Mouse (Mus musculus) forebrain, embryonic 16.5 days (tissue): ENCODE data around the gene Nostrin. TPM values are rescaled to one million over a fixed set of nuclear protein-coding genes. Genes with fewer than 3 reads are reported as not detected.
A peak's percentile ranks its signal among the peaks of the same experiment; 100 is the strongest.

Experiments
- ATAC-seq: fragments of 200-750 bp; cut with Nextera tagmentation; 2 replicates; pipeline ENCODE4 v1.8.0; 2017; ENCODE audit warnings: mild to moderate bottlenecking, moderate library complexity
- H3K27ac ChIP-seq: fragments of 300-500 bp; sonication (generic); 2 replicates; pipeline ENCODE4 v1.5.1; 2014; ENCODE audit warnings: low read length, control low read depth
- H3K27me3 ChIP-seq: fragments of 300-500 bp; sonication (generic); replicated peaks from 2 replicates; pipeline ENCODE4 v1.6.1; 2014; ENCODE audit warnings: low read length; ENCODE audit not compliant: control insufficient read depth, insufficient read depth
- H3K36me3 ChIP-seq: fragments of 300-500 bp; sonication (generic); 2 replicates; pipeline ENCODE4 v1.6.1; 2014; ENCODE audit not compliant: control insufficient read depth, insufficient read depth
- H3K4me1 ChIP-seq: fragments of 300-500 bp; sonication (generic); replicated peaks from 2 replicates; pipeline ENCODE4 v1.6.1; 2014; ENCODE audit warnings: low read length; ENCODE audit not compliant: control insufficient read depth, insufficient read depth
- H3K4me2 ChIP-seq: fragments of 300-500 bp; sonication (generic); 2 replicates; pipeline ENCODE4 v1.6.1; 2014; ENCODE audit warnings: mild to moderate bottlenecking, low read length, control low read depth
- H3K4me3 ChIP-seq: fragments of 300-500 bp; sonication (generic); replicated peaks from 2 replicates; pipeline ENCODE4 v1.5.1; 2014; ENCODE audit warnings: mild to moderate bottlenecking, low read length, control low read depth
- H3K9ac ChIP-seq: fragments of 300-500 bp; sonication (generic); replicated peaks from 2 replicates; pipeline ENCODE4 v1.6.1; 2014; ENCODE audit warnings: low read depth, low read length, control low read depth
- H3K9me3 ChIP-seq: fragments of 300-500 bp; sonication (generic); 2 replicates; pipeline ENCODE4 v1.6.1; 2016; ENCODE audit warnings: low read length; ENCODE audit not compliant: control insufficient read depth
- WGBS: fragments of 180-500 bp; shearing (Covaris S2); extraction: QIAGEN DNeasy Blood & Tissue Kit; methylation state at CpG from one replicate; pipeline ENCODE4 v1.1.7; 2014; 5-methylcytosine and 5-hydroxymethylcytosine counted together
- polyA plus RNA-seq: library from polyadenylated mRNA; unstranded; fragments of >200 nt; fragmentation: Nextera tagmentation; extraction: Ambion mirVana; gene quantifications from 2 replicates; pipeline ENCODE4 v1.2.1, GENCODE M21; 2015

Gene Nostrin
- polyA plus RNA-seq = 2.0 and 2.2 TPM in 2 replicates

DNA sequence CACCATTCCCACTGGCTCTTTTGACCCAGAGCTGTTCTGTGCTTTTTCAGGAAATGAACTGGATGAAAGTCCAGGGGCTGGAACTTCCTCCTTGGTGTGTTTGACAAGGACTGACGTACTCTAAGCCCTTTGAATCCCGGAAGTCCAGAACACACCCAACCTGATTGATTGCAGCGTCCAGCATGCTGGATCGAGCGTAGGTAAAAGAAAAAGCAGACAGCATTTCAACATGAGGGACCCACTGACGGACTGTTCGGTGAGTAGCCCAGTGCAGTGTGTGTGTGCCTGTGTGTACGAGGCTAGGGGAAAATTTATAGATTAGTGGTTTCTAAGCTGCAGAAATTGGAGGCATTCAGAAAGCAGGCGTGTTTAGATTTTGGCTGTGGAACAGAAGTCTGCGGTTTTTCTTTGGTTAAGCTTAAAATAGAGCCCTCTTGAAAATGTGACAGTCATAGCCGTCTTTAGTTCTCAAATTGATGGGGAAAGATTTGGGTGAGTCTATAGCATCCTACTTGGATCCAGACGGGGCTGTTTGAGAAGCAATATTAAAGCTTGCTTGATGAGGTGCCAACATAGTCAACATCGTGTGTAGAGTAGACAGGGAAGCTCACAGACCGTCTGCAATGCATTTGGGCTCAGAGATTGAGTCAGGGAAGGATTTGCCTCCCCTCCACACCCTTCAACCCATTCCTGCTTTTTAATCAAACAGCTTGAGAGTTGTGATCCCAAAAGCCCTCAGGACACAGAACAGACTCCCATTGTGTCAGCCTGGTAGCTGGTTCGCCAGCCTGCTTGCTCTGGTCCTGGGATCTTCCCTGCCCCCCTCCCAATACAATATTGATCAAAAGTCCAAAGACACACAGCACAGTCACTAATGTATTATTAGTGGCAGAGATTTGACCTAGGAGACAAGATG lies at the start of gene Nostrin:
TSS of gene Nostrin (plus strand) at position 140 of the 916 bp plus-strand sequence.
- Histone ChIP-seq H3K4me1 (0 out of 2 replicates have a peak, but pooled peaks cover 2% of the 10 kb centered on the region), H3K36me3 (no peaks in the 10 kb centered on the region), H3K4me3 (no peak within 1 kb of the TSS), H3K27me3 (no peaks in the 10 kb centered on the region), H3K27ac (peak within 1 kb of the TSS; percentile 20; the same call in 1 of the 2 replicates), H3K9me3 (no peaks in the 10 kb centered on the region), H3K4me2 (no peak within 1 kb of the TSS), H3K9ac (no peak within 1 kb of the TSS)
- 72% methylated on average over 15 of the region's 15 CpGs for WGBS
- peak; percentile 79 for ATAC-seq

DNA sequence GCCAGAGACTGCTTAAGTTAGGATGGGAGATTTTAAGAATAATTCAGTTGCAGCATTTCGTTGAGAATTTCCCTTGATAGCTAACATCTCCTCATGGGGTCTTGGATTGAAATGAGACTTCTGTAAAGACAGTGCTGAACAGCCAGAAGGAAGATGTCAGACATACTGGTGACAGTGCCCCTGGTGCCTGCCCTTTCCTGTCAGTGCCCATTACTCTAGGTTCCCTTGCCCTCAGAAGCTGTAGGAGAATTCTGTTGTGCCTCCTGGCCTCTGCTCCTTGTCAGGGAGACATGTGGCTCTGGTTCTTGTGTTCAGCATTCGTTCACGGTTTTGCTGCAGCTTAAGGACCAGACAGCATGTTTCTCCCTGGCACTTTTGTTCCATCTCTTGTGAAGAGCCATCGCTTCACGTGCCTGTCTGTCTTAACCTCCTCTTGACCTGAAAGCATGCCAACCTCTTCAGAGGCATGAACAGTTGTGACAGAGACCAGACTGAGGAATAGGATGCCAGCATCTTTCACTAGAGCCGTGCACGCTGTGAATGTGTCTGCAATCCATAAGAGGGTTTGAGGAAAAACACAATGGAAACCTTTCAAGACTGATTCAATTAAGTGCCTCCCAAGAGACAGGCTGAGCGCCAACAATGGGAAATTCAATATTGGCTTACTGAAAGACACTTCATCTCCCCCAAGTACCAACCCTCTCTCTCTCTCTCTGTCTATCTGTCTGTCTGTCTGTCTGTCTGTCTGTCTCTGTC lies 48.9 kb upstream of the Nostrin start:
- H3K4me3 ChIP-seq = no peak overlapping the region
- ATAC-seq = peak; percentile 75

GRCm38 (mm10) chr2:69095836-69096235 lies 39.8 kb upstream of the Nostrin start:
- no peaks in the 10 kb centered on the region for H3K9me3 ChIP-seq
- no peaks in the 10 kb centered on the region for H3K36me3 ChIP-seq
- no peak overlapping the region for H3K27ac ChIP-seq
- no peak for ATAC-seq
- H3K9ac ChIP-seq = no peak overlapping the region
- no peak overlapping the region for H3K4me3 ChIP-seq
- no peak overlapping the region for H3K4me2 ChIP-seq
- no peaks in the 10 kb centered on the region for H3K4me1 ChIP-seq
- H3K27me3 ChIP-seq = no peaks in the 10 kb centered on the region

More for the DNA sequence above, 48.9 kb upstream of the Nostrin start:
- Histone ChIP-seq H3K9me3 (no peaks in the 10 kb centered on the region), H3K4me1 (peaks cover 19% of the 10 kb centered on the region), H3K27me3 (no peaks in the 10 kb centered on the region), H3K36me3 (no peaks in the 10 kb centered on the region), H3K9ac (no peak overlapping the region), H3K27ac (peak overlapping the region; percentile 68), H3K4me2 (no peak overlapping the region)
- 21% methylated on average over 8 of the region's 8 CpGs for WGBS

- no peak overlapping the region for H3K4me3 ChIP-seq
- H3K27me3 ChIP-seq = no peaks in the 10 kb centered on the region
- ATAC-seq = no peak
- H3K36me3 ChIP-seq = no peaks in the 10 kb centered on the region
- H3K9ac ChIP-seq = no peak overlapping the region
- no peak overlapping the region for H3K4me2 ChIP-seq
- H3K27ac ChIP-seq = no peak overlapping the region
- H3K4me1 ChIP-seq = no peaks in the 10 kb centered on the region
- H3K9me3 ChIP-seq = no peaks in the 10 kb centered on the region
- 77% methylated on average over 4 of the region's 4 CpGs for whole genome bisulfite sequencing
Measured at GRCm38 (mm10) chr2:69096821-69097220, 38.8 kb upstream of the Nostrin start.

- Histone ChIP-seq H3K27me3 (no peaks in the 10 kb centered on the region), H3K9me3 (no peaks in the 10 kb centered on the region), H3K4me3 (no peak overlapping the region), H3K27ac (no peak overlapping the region), H3K4me2 (no peak overlapping the region), H3K36me3 (no peaks in the 10 kb centered on the region), H3K9ac (no peak overlapping the region), H3K4me1 (no peaks in the 10 kb centered on the region)
- WGBS = 88% methylated on average over 2 of the region's 2 CpGs
- no peak for ATAC-seq
Measured at GRCm38 (mm10) chr2:69097526-69097925, 38.1 kb upstream of the Nostrin start.

DNA sequence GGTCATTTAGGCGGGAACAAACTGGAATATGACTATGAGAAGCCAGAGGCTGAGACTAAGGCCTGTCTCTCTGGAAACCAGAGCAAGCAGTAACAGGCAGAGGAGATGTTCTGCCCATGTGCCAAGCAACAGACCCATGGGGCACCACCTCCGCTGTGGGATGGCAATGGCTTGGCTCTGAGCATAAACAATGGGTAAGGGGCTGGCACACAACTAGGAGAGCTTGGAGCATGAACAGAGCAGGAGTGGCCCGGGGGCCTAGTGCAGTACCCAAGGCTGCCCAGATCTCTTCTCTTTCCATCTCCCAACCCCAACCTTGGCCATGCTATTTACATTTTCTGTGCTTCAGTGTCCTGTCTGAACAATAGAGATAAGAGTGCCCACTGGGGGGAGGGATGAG lies 36.9 kb upstream of the Nostrin start:
- WGBS = 87% methylated on average over 3 of the region's 3 CpGs
- Histone ChIP-seq H3K36me3 (no peaks in the 10 kb centered on the region), H3K4me1 (no peaks in the 10 kb centered on the region), H3K4me3 (no peak overlapping the region), H3K9ac (no peak overlapping the region), H3K4me2 (no peak overlapping the region), H3K27ac (no peak overlapping the region), H3K9me3 (no peaks in the 10 kb centered on the region), H3K27me3 (no peaks in the 10 kb centered on the region)
- no peak for ATAC-seq

- no peak overlapping the region for H3K9ac ChIP-seq
- no peaks in the 10 kb centered on the region for H3K9me3 ChIP-seq
- no peak overlapping the region for H3K4me2 ChIP-seq
- 93% methylated on average over 7 of the region's 7 CpGs for WGBS
- H3K27ac ChIP-seq = no peak overlapping the region
- ATAC-seq = no peak
- H3K27me3 ChIP-seq = no peaks in the 10 kb centered on the region
- no peaks in the 10 kb centered on the region for H3K4me1 ChIP-seq
- H3K4me3 ChIP-seq = no peak overlapping the region
- no peaks in the 10 kb centered on the region for H3K36me3 ChIP-seq
Measured at GRCm38 (mm10) chr2:69099147-69099546, 36.5 kb upstream of the Nostrin start.

GRCm38 (mm10) chr2:69100706-69101105 lies 34.9 kb upstream of the Nostrin start:
- no peak overlapping the region for H3K4me3 ChIP-seq
- H3K9me3 ChIP-seq = no peaks in the 10 kb centered on the region
- WGBS = 28% methylated on average over 3 of the region's 3 CpGs
- H3K36me3 ChIP-seq = no peaks in the 10 kb centered on the region
- no peak overlapping the region for H3K27ac ChIP-seq
- no peaks in the 10 kb centered on the region for H3K4me1 ChIP-seq
- H3K4me2 ChIP-seq = no peak overlapping the region
- ATAC-seq = 0 out of 2 replicates have a peak, but pooled peaks have one; percentile 26
- no peak overlapping the region for H3K9ac ChIP-seq
- no peaks in the 10 kb centered on the region for H3K27me3 ChIP-seq

DNA sequence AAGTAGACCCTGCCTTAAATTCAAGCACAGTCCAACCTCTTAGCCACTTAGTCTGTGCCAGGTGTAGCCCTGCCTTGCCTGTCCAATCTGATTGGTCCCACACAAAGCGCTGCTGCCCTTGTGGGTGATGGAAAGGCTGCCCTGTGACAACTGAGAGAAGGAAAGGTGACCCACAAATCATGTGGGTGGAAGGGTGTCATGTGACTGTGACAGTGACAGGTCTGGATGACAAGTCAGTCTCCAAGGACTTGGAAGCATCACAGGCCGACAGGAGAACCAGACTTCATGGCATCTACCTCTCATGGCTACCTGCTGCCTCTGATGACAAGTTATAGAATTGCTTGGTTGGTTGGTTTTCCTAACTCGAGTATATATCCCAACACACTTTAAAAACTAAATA lies 32.1 kb upstream of the Nostrin start:
- H3K27ac ChIP-seq = no peak overlapping the region
- 71% methylated on average over 3 of the region's 3 CpGs for WGBS

More for the DNA sequence above, 32.1 kb upstream of the Nostrin start:
- Histone ChIP-seq H3K27me3 (no peaks in the 10 kb centered on the region), H3K9me3 (no peaks in the 10 kb centered on the region), H3K9ac (no peak overlapping the region), H3K4me3 (no peak overlapping the region), H3K4me1 (no peaks in the 10 kb centered on the region), H3K4me2 (no peak overlapping the region), H3K36me3 (no peaks in the 10 kb centered on the region)
- ATAC-seq = no peak
